Mouse (Mus musculus): Measurements from ENCODE around the gene Phox2a. TPM values are rescaled to one million over a fixed set of nuclear protein-coding genes. Genes with fewer than 3 reads are reported as not detected.

Phox2a gene
- not detected in 2 replicates for polyA plus RNA-seq (2015; fragmentation: Nextera tagmentation; extraction: Ambion mirVana)

GRCm38 (mm10) chr7:101817861-101818401, at the start of gene Phox2a:
TSS of gene Phox2a (plus strand) at chr7:101818313.
- peak within 1 kb of the TSS; percentile 29 for H3K4me2 ChIP-seq (ENCODE audit: low read depth, low read length)
- TF ChIP-seq CTCF (IDR thresholded peaks at IDR 0.05; ENCODE audit: low read depth): no peak
- TF ChIP-seq EP300 (IDR thresholded peaks at IDR 0.05; ENCODE audit: low read depth): no peak
- H3K27me3 ChIP-seq (ENCODE audit: insufficient read depth, low read length): peaks cover 69% of the 10 kb centered on the region
- H3K27ac ChIP-seq (ENCODE audit: low read depth): no peak within 1 kb of the TSS
- peak within 1 kb of the TSS; percentile 22; the same call in 1 of the 2 replicates for H3K4me3 ChIP-seq (ENCODE audit: low read depth, low read length)
- peaks cover 13% of the 10 kb centered on the region for H3K4me1 ChIP-seq (ENCODE audit: insufficient read depth)
- 1% methylated on average over 28 of the region's 45 CpGs for WGBS (ENCODE audit: insufficient replicate concordance)
- H3K36me3 ChIP-seq (replicated peaks; ENCODE audit: insufficient read depth, low read length): no peaks in the 10 kb centered on the region
- H3K9me3 ChIP-seq (ENCODE audit: low read length): 0 out of 2 replicates have a peak, but pooled peaks cover 2% of the 10 kb centered on the region
- no peak for DNase-seq
- H3K9ac ChIP-seq (replicated peaks): no peak within 1 kb of the TSS
- no peak for ATAC-seq

- 79% methylated on average over 7 of the region's 7 CpGs for WGBS (ENCODE audit: insufficient replicate concordance)
- Histone ChIP-seq H3K4me3 (ENCODE audit: low read depth, low read length) (no peak overlapping the region), H3K9ac (replicated peaks) (no peak overlapping the region), H3K4me1 (ENCODE audit: insufficient read depth) (no peaks in the 10 kb centered on the region), H3K27me3 (ENCODE audit: insufficient read depth, low read length) (no peaks in the 10 kb centered on the region), H3K36me3 (replicated peaks; ENCODE audit: insufficient read depth, low read length) (no peaks in the 10 kb centered on the region; the same call in 1 of the 2 replicates), H3K4me2 (ENCODE audit: low read depth, low read length) (no peak overlapping the region), H3K27ac (ENCODE audit: low read depth) (no peak overlapping the region), H3K9me3 (ENCODE audit: low read length) (no peaks in the 10 kb centered on the region)
- no peak for DNase-seq
- TF ChIP-seq CTCF (IDR thresholded peaks at IDR 0.05; ENCODE audit: low read depth): no peak
- no peak for TF ChIP-seq EP300 (IDR thresholded peaks at IDR 0.05; ENCODE audit: low read depth)
- ATAC-seq: no peak
Observed at GRCm38 (mm10) chr7:101770051-101770450, 48.1 kb upstream of the Phox2a start.

- Histone ChIP-seq H3K4me3 (ENCODE audit: low read depth, low read length) (no peak overlapping the region), H3K36me3 (replicated peaks; ENCODE audit: insufficient read depth, low read length) (no peaks in the 10 kb centered on the region; the same call in 1 of the 2 replicates), H3K9ac (replicated peaks) (no peak overlapping the region), H3K9me3 (ENCODE audit: low read length) (no peaks in the 10 kb centered on the region), H3K27ac (ENCODE audit: low read depth) (no peak overlapping the region), H3K4me1 (ENCODE audit: insufficient read depth) (no peaks in the 10 kb centered on the region), H3K27me3 (ENCODE audit: insufficient read depth, low read length) (no peaks in the 10 kb centered on the region), H3K4me2 (ENCODE audit: low read depth, low read length) (no peak overlapping the region)
- DNase-seq: no peak
- no peak for ATAC-seq
- no peak for TF ChIP-seq CTCF (IDR thresholded peaks at IDR 0.05; ENCODE audit: low read depth)
- TF ChIP-seq EP300 (IDR thresholded peaks at IDR 0.05; ENCODE audit: low read depth): no peak
- WGBS (ENCODE audit: insufficient replicate concordance): 65% methylated on average over 1 of the region's 1 CpGs
Observed at GRCm38 (mm10) chr7:101771604-101772003, 46.5 kb upstream of the Phox2a start.

- H3K4me2 ChIP-seq (ENCODE audit: low read depth, low read length): no peak overlapping the region
- H3K9me3 ChIP-seq (ENCODE audit: low read length): no peaks in the 10 kb centered on the region
- H3K4me3 ChIP-seq (ENCODE audit: low read depth, low read length): no peak overlapping the region
- WGBS (ENCODE audit: insufficient replicate concordance): 74% methylated on average over 8 of the region's 8 CpGs
- H3K36me3 ChIP-seq (replicated peaks; ENCODE audit: insufficient read depth, low read length): no peaks in the 10 kb centered on the region; the same call in 1 of the 2 replicates
- H3K27me3 ChIP-seq (ENCODE audit: insufficient read depth, low read length): no peaks in the 10 kb centered on the region
- no peaks in the 10 kb centered on the region for H3K4me1 ChIP-seq (ENCODE audit: insufficient read depth)
- ATAC-seq: no peak
- DNase-seq: no peak
- TF ChIP-seq EP300 (IDR thresholded peaks at IDR 0.05; ENCODE audit: low read depth) (no peak), CTCF (IDR thresholded peaks at IDR 0.05; ENCODE audit: low read depth) (no peak)
- no peak overlapping the region for H3K27ac ChIP-seq (ENCODE audit: low read depth)
- H3K9ac ChIP-seq (replicated peaks): no peak overlapping the region
Observed at GRCm38 (mm10) chr7:101772687-101773086, 45.4 kb upstream of the Phox2a start.

- no peak overlapping the region for H3K4me3 ChIP-seq (ENCODE audit: low read depth, low read length)
- DNase-seq (no peak), ATAC-seq (no peak)
- no peaks in the 10 kb centered on the region for H3K9me3 ChIP-seq (ENCODE audit: low read length)
- H3K4me2 ChIP-seq (ENCODE audit: low read depth, low read length): no peak overlapping the region
- H3K4me1 ChIP-seq (ENCODE audit: insufficient read depth): no peaks in the 10 kb centered on the region
- 75% methylated on average over 1 of the region's 1 CpGs for WGBS (ENCODE audit: insufficient replicate concordance)
- H3K27me3 ChIP-seq (ENCODE audit: insufficient read depth, low read length): no peaks in the 10 kb centered on the region
- H3K27ac ChIP-seq (ENCODE audit: low read depth): no peak overlapping the region
- H3K9ac ChIP-seq (replicated peaks): no peak overlapping the region
- no peaks in the 10 kb centered on the region; the same call in 1 of the 2 replicates for H3K36me3 ChIP-seq (replicated peaks; ENCODE audit: insufficient read depth, low read length)
- TF ChIP-seq CTCF (IDR thresholded peaks at IDR 0.05; ENCODE audit: low read depth): no peak
- no peak for TF ChIP-seq EP300 (IDR thresholded peaks at IDR 0.05; ENCODE audit: low read depth)
Observed at GRCm38 (mm10) chr7:101777053-101777452, 41.1 kb upstream of the Phox2a start.

GRCm38 (mm10) chr7:101820295-101821030, 2.4 kb downstream of the Phox2a start:
- Histone ChIP-seq H3K4me2 (ENCODE audit: low read depth, low read length) (peak overlapping the region; percentile 45; the same call in 1 of the 2 replicates), H3K27ac (ENCODE audit: low read depth) (no peak overlapping the region), H3K27me3 (ENCODE audit: insufficient read depth, low read length) (peaks cover 74% of the 10 kb centered on the region), H3K4me3 (ENCODE audit: low read depth, low read length) (no peak overlapping the region), H3K9ac (replicated peaks) (no peak overlapping the region), H3K36me3 (replicated peaks; ENCODE audit: insufficient read depth, low read length) (0 out of 2 replicates have a peak, but pooled peaks cover 3% of the 10 kb centered on the region), H3K4me1 (ENCODE audit: insufficient read depth) (peaks cover 13% of the 10 kb centered on the region), H3K9me3 (ENCODE audit: low read length) (no peaks in the 10 kb centered on the region)
- DNase-seq: no peak
- no peak for TF ChIP-seq EP300 (IDR thresholded peaks at IDR 0.05; ENCODE audit: low read depth)
- no peak for TF ChIP-seq CTCF (IDR thresholded peaks at IDR 0.05; ENCODE audit: low read depth)
- WGBS (ENCODE audit: insufficient replicate concordance): 3% methylated on average over 35 of the region's 35 CpGs
- ATAC-seq: no peak

All from liver, postnatal 0 days (tissue).